Mouse (Mus musculus) erythroblast, adult 5-6 weeks (primary cell): ENCODE measurements around the gene Lamb2. TPM values are rescaled to one million over a fixed set of nuclear protein-coding genes. Genes with fewer than 3 reads are reported as not detected.

Source experiments
- ATAC-seq: replicated peaks from 2 replicates; pipeline ENCODE4 v1.8.0; 2016; ENCODE audit warnings: moderate number of reproducible peaks, mild to moderate bottlenecking, moderate TSS enrichment, inconsistent platforms; ENCODE audit not compliant: poor library complexity, low FRiP score, severe bottlenecking
- total RNA-seq, 2 experiments: library from RNA; stranded (forward) in 1 of 2; stranded (reverse) in 1 of 2; fragments of 150-400 nt in 1 of 2; fragments of 200-764, 138-1000 nt in 1 of 2; gene quantifications; 2 replicates each; pipeline versions ENCODE4 v1.2.3 to v1.2.4; 2015 to 2017; ENCODE audit warnings: low replicate concordance in 2 of 2

Lamb2 gene
- total RNA-seq, 2 experiments from 2014 or later: not detected

GRCm38 (mm10) chr9:108489702-108490558, 10.4 kb downstream of the Lamb2 start:
- ATAC-seq: no peak; the same call in 1 of the 2 replicates

GRCm38 (mm10) chr9:108490559-108491285, 11.2 kb downstream of the Lamb2 start, which contains the start of gene Usp19:
TSS of gene Usp19 (plus strand) at chr9:108490602.
- ATAC-seq: peak; percentile 78

GRCm38 (mm10) chr9:108491286-108491580, 11.7 kb downstream of the Lamb2 start:
- no peak; the same call in 1 of the 2 replicates for ATAC-seq

- peak; percentile 44 for ATAC-seq
Measured at GRCm38 (mm10) chr9:108492043-108492750, 12.7 kb downstream of the Lamb2 start.

- no peak for ATAC-seq
Measured at GRCm38 (mm10) chr9:108493246-108493645, 13.7 kb downstream of the Lamb2 start.

GRCm38 (mm10) chr9:108494146-108494825, 14.8 kb downstream of the Lamb2 start:
- ATAC-seq: no peak

GRCm38 (mm10) chr9:108494905-108495304, 15.4 kb downstream of the Lamb2 start:
- no peak for ATAC-seq

GRCm38 (mm10) chr9:108499231-108499630, 19.7 kb downstream of the Lamb2 start:
- no peak for ATAC-seq

GRCm38 (mm10) chr9:108499943-108500342, 20.4 kb downstream of the Lamb2 start:
- ATAC-seq: no peak

- ATAC-seq: no peak
Measured at GRCm38 (mm10) chr9:108506901-108507300, 27.4 kb downstream of the Lamb2 start.

GRCm38 (mm10) chr9:108507619-108508434, 28.3 kb downstream of the Lamb2 start, which contains the start of gene Qars:
TSS of gene Qars (plus strand) at chr9:108507706.
- peak; percentile 97 for ATAC-seq

- no peak for ATAC-seq
Measured at GRCm38 (mm10) chr9:108508776-108509175, 29.2 kb downstream of the Lamb2 start.

- ATAC-seq: peak; percentile 94
Measured at GRCm38 (mm10) chr9:108516380-108517251, 37.1 kb downstream of the Lamb2 start, which contains the start of gene Qrich1. TSS of gene Qrich1 (plus strand) at chr9:108516806.

- ATAC-seq: peak; percentile 54
Measured at GRCm38 (mm10) chr9:108517253-108517930, 37.9 kb downstream of the Lamb2 start.

GRCm38 (mm10) chr9:108517931-108518332, 38.4 kb downstream of the Lamb2 start:
- ATAC-seq: peak; percentile 12

GRCm38 (mm10) chr9:108521604-108522003, 42.1 kb downstream of the Lamb2 start:
- no peak for ATAC-seq

GRCm38 (mm10) chr9:108523341-108523740, 43.8 kb downstream of the Lamb2 start:
- no peak for ATAC-seq
